8 mouse cellular contexts compared by ENCODE assay signal in genomic region chr5:24597221-24597728, GRCm38 (mm10). TPM values are rescaled to one million over a fixed set of nuclear protein-coding genes. Genes with fewer than 3 reads are reported as not detected.
A peak's percentile ranks its signal among the peaks of the same experiment; 100 is the strongest.
DNase-seq lines count a peak whose midpoint lies in the region; ATAC-seq lines count a peak whose summit lies in the region.

No protein-coding gene starts in this region.

- H3K4me2 ChIP-seq in intestine, embryonic 14.5 days (ENCODE audit: low read length), result no peak overlapping the region
- H3K4me2 ChIP-seq in limb, embryonic 11.5 days (ENCODE audit: low read depth, severe bottlenecking), result no peak overlapping the region
- peak overlapping the region; percentile 50 for H3K4me2 ChIP-seq in midbrain, embryonic 16.5 days (ENCODE audit: low read length)

- no peak for ATAC-seq in intestine, embryonic 14.5 days (replicated peaks; ENCODE audit: low FRiP score, low TSS enrichment, low read depth)
- ATAC-seq in limb, embryonic 11.5 days (ENCODE audit: insufficient number of reproducible peaks, low FRiP score, low TSS enrichment, low read depth), result no peak
- peak; percentile 29; the same call in 1 of the 2 replicates for ATAC-seq in midbrain, embryonic 16.5 days

- peak; percentile 97 for DNase-seq in 3T3-L1 (ENCODE audit: low read depth, low spot score)
- peak; percentile 78 for DNase-seq in T-cell, adult 2 months (ENCODE audit: low spot score)
- peak; percentile 80 to 84 for DNase-seq in cerebellum, postnatal 36 days
- DNase-seq in gastrocnemius, adult 18-20 months (ENCODE audit: low spot score), result peak; percentile 83
- DNase-seq in intestine, embryonic 14.5 days (ENCODE audit: low spot score), result peak; percentile 87
- DNase-seq in limb, embryonic 11.5 days (ENCODE audit: low spot score), result peak; percentile 87
- peak; percentile 92 for DNase-seq in splenic B cell, adult 2 months (ENCODE audit: low read depth, low spot score)

- H3K9me3 ChIP-seq in intestine, embryonic 14.5 days (ENCODE audit: control insufficient read depth, low read length), result no peaks in the 10 kb centered on the region
- H3K9me3 ChIP-seq in limb, embryonic 11.5 days (ENCODE audit: control insufficient read depth, low read length), result no peaks in the 10 kb centered on the region
- no peaks in the 10 kb centered on the region for H3K9me3 ChIP-seq in midbrain, embryonic 16.5 days (replicated peaks; ENCODE audit: control insufficient read depth, low read length, poor library complexity, severe bottlenecking)

- H3K27ac ChIP-seq in intestine, embryonic 14.5 days (ENCODE audit: low read depth), result no peak overlapping the region
- no peak overlapping the region for H3K27ac ChIP-seq in limb, embryonic 11.5 days (replicated peaks; ENCODE audit: low read depth, low read length)
- peak overlapping the region; percentile 92 for H3K27ac ChIP-seq in midbrain, embryonic 16.5 days (ENCODE audit: low read length)

- H3K36me3 ChIP-seq in intestine, embryonic 14.5 days (ENCODE audit: control insufficient read depth, insufficient read depth, low read length), result peaks cover 31% of the 10 kb centered on the region
- peaks cover 3% of the 10 kb centered on the region; the same call in 1 of the 2 replicates for H3K36me3 ChIP-seq in limb, embryonic 11.5 days (ENCODE audit: control insufficient read depth, insufficient read depth, low read length)
- peaks cover 20% of the 10 kb centered on the region for H3K36me3 ChIP-seq in midbrain, embryonic 16.5 days (ENCODE audit: control insufficient read depth, insufficient read depth, low read length)
- H3K36me3 ChIP-seq in splenic B cell, adult 2 months (ENCODE audit: control insufficient read depth, insufficient read depth, low read length, poor library complexity, severe bottlenecking), result no peaks in the 10 kb centered on the region

- 0 out of 2 replicates have a peak, but pooled peaks cover 8% of the 10 kb centered on the region for H3K27me3 ChIP-seq in intestine, embryonic 14.5 days (replicated peaks; ENCODE audit: control insufficient read depth, insufficient read depth, low read length)
- no peaks in the 10 kb centered on the region for H3K27me3 ChIP-seq in limb, embryonic 11.5 days (ENCODE audit: control insufficient read depth, insufficient read depth, low read length)
- no peaks in the 10 kb centered on the region for H3K27me3 ChIP-seq in midbrain, embryonic 16.5 days (ENCODE audit: control insufficient read depth, insufficient read depth, low read depth, low read length)
- H3K27me3 ChIP-seq in splenic B cell, adult 2 months (ENCODE audit: control insufficient read depth, insufficient read depth, low read length, poor library complexity, severe bottlenecking), result no peaks in the 10 kb centered on the region

- H3K4me3 ChIP-seq in intestine, embryonic 14.5 days (ENCODE audit: low read depth, low read length), result no peak overlapping the region
- no peak overlapping the region for H3K4me3 ChIP-seq in limb, embryonic 11.5 days (ENCODE audit: low read depth, low read length)
- peak overlapping the region; percentile 30 for H3K4me3 ChIP-seq in midbrain, embryonic 16.5 days (ENCODE audit: low read depth, low read length)

- H3K4me1 ChIP-seq in intestine, embryonic 14.5 days (replicated peaks; ENCODE audit: control insufficient read depth, insufficient read depth, low read length), result peaks cover 23% of the 10 kb centered on the region
- H3K4me1 ChIP-seq in limb, embryonic 11.5 days (ENCODE audit: control insufficient read depth, insufficient read depth, low read length), result peaks cover 29% of the 10 kb centered on the region
- H3K4me1 ChIP-seq in midbrain, embryonic 16.5 days (ENCODE audit: control insufficient read depth, insufficient read depth, low read length), result peaks cover 55% of the 10 kb centered on the region

- 65% methylated on average over 2 of the region's 2 CpGs for WGBS in intestine, embryonic 14.5 days
- 64% methylated on average over 2 of the region's 2 CpGs for WGBS in limb, embryonic 11.5 days
- WGBS in midbrain, embryonic 16.5 days, result 37% methylated on average over 2 of the region's 2 CpGs

- no peak overlapping the region for H3K9ac ChIP-seq in intestine, embryonic 14.5 days (ENCODE audit: low read length)
- no peak overlapping the region; the same call in 1 of the 2 replicates for H3K9ac ChIP-seq in limb, embryonic 11.5 days (ENCODE audit: low read length)
- H3K9ac ChIP-seq in midbrain, embryonic 16.5 days (ENCODE audit: low read depth, low read length), result peak overlapping the region; percentile 65

RNA-seq across cellular contexts. Expression of gene Chpf2, which starts 10.7 kb away (rescaled TPM):
- total RNA-seq in gastrocnemius, adult 18-20 months (2021), result 10 to 100 TPM in 1 of 2 experiments, 1 to 10 TPM in 1; 8.9 to 10.3 TPM
- 8.6 and 10.6 TPM in 2 replicates for polyA plus RNA-seq in intestine, embryonic 14.5 days (2014; fragmentation: Nextera tagmentation; extraction: Ambion mirVana)
- polyA plus RNA-seq in limb, embryonic 11.5 days (2014; fragmentation: Nextera tagmentation; extraction: Ambion mirVana), result 8.1 and 9.0 TPM in 2 replicates
- polyA plus RNA-seq in midbrain, embryonic 16.5 days (2015; fragmentation: Nextera tagmentation; extraction: Ambion mirVana), result 16.6 and 23.3 TPM in 2 replicates

RNA-seq across cellular contexts. Expression of gene Abcf2, which starts 20.0 kb away (rescaled TPM):
- total RNA-seq in gastrocnemius, adult 18-20 months (2021), result 100 to 1,000 TPM; 108 to 112 TPM
- 97.6 and 98.4 TPM in 2 replicates for polyA plus RNA-seq in intestine, embryonic 14.5 days (2014; fragmentation: Nextera tagmentation; extraction: Ambion mirVana)
- 149 and 155 TPM in 2 replicates for polyA plus RNA-seq in limb, embryonic 11.5 days (2014; fragmentation: Nextera tagmentation; extraction: Ambion mirVana)
- polyA plus RNA-seq in midbrain, embryonic 16.5 days (2015; fragmentation: Nextera tagmentation; extraction: Ambion mirVana), result 78.0 and 85.0 TPM in 2 replicates

RNA-seq across cellular contexts. Expression of gene Smarcd3, which starts 26.9 kb away (rescaled TPM):
- total RNA-seq in gastrocnemius, adult 18-20 months (2021), result 100 to 1,000 TPM; 199 to 207 TPM
- 26.2 and 27.5 TPM in 2 replicates for polyA plus RNA-seq in intestine, embryonic 14.5 days (2014; fragmentation: Nextera tagmentation; extraction: Ambion mirVana)
- polyA plus RNA-seq in limb, embryonic 11.5 days (2014; fragmentation: Nextera tagmentation; extraction: Ambion mirVana), result 44.2 and 44.7 TPM in 2 replicates
- polyA plus RNA-seq in midbrain, embryonic 16.5 days (2015; fragmentation: Nextera tagmentation; extraction: Ambion mirVana), result 173 and 192 TPM in 2 replicates

RNA-seq across cellular contexts. Expression of gene 4931409K22Rik, which starts 40.7 kb away (rescaled TPM):
- total RNA-seq in gastrocnemius, adult 18-20 months (2021), result not detected
- polyA plus RNA-seq in intestine, embryonic 14.5 days (2014; fragmentation: Nextera tagmentation; extraction: Ambion mirVana), result 0.15 TPM in 1 of 2 replicates, not detected in the other
- not detected in 2 replicates for polyA plus RNA-seq in limb, embryonic 11.5 days (2014; fragmentation: Nextera tagmentation; extraction: Ambion mirVana)
- polyA plus RNA-seq in midbrain, embryonic 16.5 days (2015; fragmentation: Nextera tagmentation; extraction: Ambion mirVana), result 0.08 TPM in 1 of 2 replicates, not detected in the other

RNA-seq across cellular contexts. Expression of gene Asb10, which starts 56.5 kb away (rescaled TPM):
- total RNA-seq in gastrocnemius, adult 18-20 months (2021), result 100 to 1,000 TPM; 101 to 107 TPM
- 0.28 and 0.32 TPM in 2 replicates for polyA plus RNA-seq in intestine, embryonic 14.5 days (2014; fragmentation: Nextera tagmentation; extraction: Ambion mirVana)
- 0.40 and 0.81 TPM in 2 replicates for polyA plus RNA-seq in limb, embryonic 11.5 days (2014; fragmentation: Nextera tagmentation; extraction: Ambion mirVana)
- 0.15 TPM in 1 of 2 replicates, not detected in the other for polyA plus RNA-seq in midbrain, embryonic 16.5 days (2015; fragmentation: Nextera tagmentation; extraction: Ambion mirVana)
